Mouse (Mus musculus) C2C12 (cell line): ENCODE data around the gene Pla2g5.
A peak's percentile ranks its signal among the peaks of the same experiment; 100 is the strongest.

Experiments used
- CEBPB ChIP-seq: IDR thresholded peaks from one replicate; pipeline ENCODE4 v1.6.1; 2011; ENCODE audit warnings: low read depth, mild to moderate bottlenecking, control low read depth, moderate library complexity
- CTCF ChIP-seq: IDR thresholded peaks from one replicate; pipeline ENCODE4 v1.5.1; 2011; ENCODE audit not compliant: control insufficient read depth, insufficient read depth, insufficient read length
- MAX ChIP-seq: IDR thresholded peaks from one replicate; pipeline ENCODE4 v1.6.1; 2011; ENCODE audit warnings: mild to moderate bottlenecking, control low read depth
- MYOG ChIP-seq: IDR thresholded peaks from one replicate; pipeline ENCODE4 v1.6.1; 2011; ENCODE audit not compliant: control insufficient read depth, insufficient read length; ENCODE audit errors: extremely low read depth

DNA sequence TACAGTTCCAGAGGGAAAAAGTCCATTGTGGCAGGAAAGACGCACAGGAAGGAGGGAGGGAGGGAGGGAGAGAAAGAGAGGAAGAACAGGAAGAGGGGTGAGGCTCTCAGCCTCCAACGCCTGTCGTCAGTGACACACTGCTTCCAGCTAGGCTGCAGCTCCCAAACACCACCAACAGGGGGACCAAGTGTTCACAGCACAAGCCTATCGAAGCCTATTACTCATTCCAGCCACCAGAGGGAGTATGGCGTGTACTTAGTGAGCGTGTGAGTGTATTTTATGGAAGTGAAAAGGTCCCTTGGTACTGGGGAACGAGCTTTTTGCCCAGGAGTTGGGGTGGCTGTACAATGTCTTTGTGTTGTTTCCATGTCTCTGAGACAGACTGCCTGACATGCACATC lies 6.8 kb downstream of the Pla2g5 start:
- TF ChIP-seq CTCF (peak; percentile 94), MAX (no peak), MYOG (no peak), CEBPB (no peak)
